Mouse (Mus musculus): ENCODE data around the gene Kdf1. TPM values are rescaled to one million over a fixed set of nuclear protein-coding genes. Genes with fewer than 3 reads are reported as not detected.

Gene Kdf1
- polyA plus RNA-seq, 1 experiment from 2014 or later = 0.50 TPM

Small RNA genes lying within 50 kb of the gene (microRNA-seq; reads per million reads assigned to microRNA genes)
- not detected for gene Gm23158

Other genes with a start within 250 kb of the Kdf1 start
- 121 and 130 TPM in 2 replicates for gene Tmem222, start 241.2 kb upstream of the Kdf1 start, polyA plus RNA-seq (2015; fragmentation: Nextera tagmentation; extraction: Ambion mirVana)
- 18.8 and 21.3 TPM in 2 replicates for gene Wdtc1, start 165.5 kb upstream of the Kdf1 start, polyA plus RNA-seq (2015; fragmentation: Nextera tagmentation; extraction: Ambion mirVana)
- 9.8 and 9.9 TPM in 2 replicates for gene Slc9a1, start 149.3 kb upstream of the Kdf1 start, polyA plus RNA-seq (2015; fragmentation: Nextera tagmentation; extraction: Ambion mirVana)
- gene Tent5b, start 38.8 kb upstream of the Kdf1 start, polyA plus RNA-seq (2015; fragmentation: Nextera tagmentation; extraction: Ambion mirVana) = 0.32 and 0.36 TPM in 2 replicates
- 5.8 and 12.1 TPM in 2 replicates for gene Trnp1, start 20.4 kb upstream of the Kdf1 start, polyA plus RNA-seq (2015; fragmentation: Nextera tagmentation; extraction: Ambion mirVana)
- 246 and 265 TPM in 2 replicates for gene Nudc, start 27.0 kb downstream of the Kdf1 start, polyA plus RNA-seq (2015; fragmentation: Nextera tagmentation; extraction: Ambion mirVana)
- gene Nr0b2, start 34.4 kb downstream of the Kdf1 start, polyA plus RNA-seq (2015; fragmentation: Nextera tagmentation; extraction: Ambion mirVana) = 0.36 TPM in 1 of 2 replicates, not detected in the other
- 5.9 and 7.6 TPM in 2 replicates for gene Gpatch3, start 55.8 kb downstream of the Kdf1 start, polyA plus RNA-seq (2015; fragmentation: Nextera tagmentation; extraction: Ambion mirVana)
- 16.6 and 16.9 TPM in 2 replicates for gene Gpn2, start 65.4 kb downstream of the Kdf1 start, polyA plus RNA-seq (2015; fragmentation: Nextera tagmentation; extraction: Ambion mirVana)
- 2.1 and 2.2 TPM in 2 replicates for gene Sfn, start 83.2 kb downstream of the Kdf1 start, polyA plus RNA-seq (2015; fragmentation: Nextera tagmentation; extraction: Ambion mirVana)
- 3.6 and 3.7 TPM in 2 replicates for gene Zdhhc18, start 131.2 kb downstream of the Kdf1 start, polyA plus RNA-seq (2015; fragmentation: Nextera tagmentation; extraction: Ambion mirVana)
- 14.1 and 15.9 TPM in 2 replicates for gene Pigv, start 153.7 kb downstream of the Kdf1 start, polyA plus RNA-seq (2015; fragmentation: Nextera tagmentation; extraction: Ambion mirVana)
- gene Arid1a, start 237.8 kb downstream of the Kdf1 start, polyA plus RNA-seq (2015; fragmentation: Nextera tagmentation; extraction: Ambion mirVana) = 24.2 and 25.2 TPM in 2 replicates

Data from hindbrain, embryonic 16.5 days (tissue).